Mouse (Mus musculus): Measurements from ENCODE around the gene Ccdc157. TPM values are rescaled to one million over a fixed set of nuclear protein-coding genes. Genes with fewer than 3 reads are reported as not detected.

Ccdc157 gene
- polyA plus RNA-seq, 1 experiment from 2014 or later = 0.52 TPM

DNA sequence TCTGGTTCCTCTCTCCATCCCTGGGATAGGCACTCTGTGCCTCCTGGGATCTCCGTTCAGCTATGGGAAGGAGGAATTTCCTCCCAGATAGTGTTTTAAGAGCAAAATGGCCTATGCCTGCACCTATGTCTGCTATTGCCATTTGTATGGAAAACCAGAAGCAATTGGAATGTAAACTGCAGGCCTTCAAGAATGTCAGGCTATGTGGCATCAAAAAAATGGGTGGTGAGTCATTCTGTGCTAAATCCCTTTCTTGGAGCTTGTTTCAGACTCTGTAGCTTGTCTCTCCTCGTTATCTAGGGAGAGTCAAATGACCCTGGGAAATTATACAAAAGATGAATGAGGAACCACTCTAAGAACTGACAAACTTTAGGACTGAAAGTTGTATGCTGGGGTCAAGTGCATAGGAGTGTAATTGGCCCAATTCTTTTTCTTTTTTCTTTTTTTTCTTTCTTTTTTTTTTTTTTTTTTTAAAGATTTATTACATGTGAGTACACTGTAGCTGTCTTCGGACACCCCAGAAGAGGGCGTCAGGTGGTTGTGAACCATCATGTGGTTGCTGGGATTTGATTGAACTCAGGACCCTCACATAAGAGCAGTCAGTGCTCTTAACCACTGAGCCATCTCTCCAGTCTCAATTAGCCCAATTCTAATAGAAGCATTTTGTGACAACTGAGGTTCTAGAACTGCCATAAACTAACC, 24.3 kb upstream of the Ccdc157 start:
- DNase-seq (no peak), ATAC-seq (no peak)
- Histone ChIP-seq H3K27ac (ENCODE audit: low read depth) (no peak overlapping the region), H3K4me2 (ENCODE audit: low read depth, low read length) (no peak overlapping the region), H3K9ac (replicated peaks) (no peak overlapping the region), H3K36me3 (replicated peaks; ENCODE audit: insufficient read depth, low read length) (peaks cover 33% of the 10 kb centered on the region), H3K4me1 (ENCODE audit: insufficient read depth) (peaks cover 24% of the 10 kb centered on the region), H3K4me3 (ENCODE audit: low read depth, low read length) (no peak overlapping the region), H3K9me3 (ENCODE audit: low read length) (no peaks in the 10 kb centered on the region), H3K27me3 (ENCODE audit: insufficient read depth, low read length) (no peaks in the 10 kb centered on the region)
- 65% methylated on average over 4 of the region's 4 CpGs for WGBS (ENCODE audit: insufficient replicate concordance)
- TF ChIP-seq EP300 (IDR thresholded peaks at IDR 0.05; ENCODE audit: low read depth) (no peak), CTCF (IDR thresholded peaks at IDR 0.05; ENCODE audit: low read depth) (0 out of 2 replicates have a peak, but pooled peaks have one; percentile 19)

DNA sequence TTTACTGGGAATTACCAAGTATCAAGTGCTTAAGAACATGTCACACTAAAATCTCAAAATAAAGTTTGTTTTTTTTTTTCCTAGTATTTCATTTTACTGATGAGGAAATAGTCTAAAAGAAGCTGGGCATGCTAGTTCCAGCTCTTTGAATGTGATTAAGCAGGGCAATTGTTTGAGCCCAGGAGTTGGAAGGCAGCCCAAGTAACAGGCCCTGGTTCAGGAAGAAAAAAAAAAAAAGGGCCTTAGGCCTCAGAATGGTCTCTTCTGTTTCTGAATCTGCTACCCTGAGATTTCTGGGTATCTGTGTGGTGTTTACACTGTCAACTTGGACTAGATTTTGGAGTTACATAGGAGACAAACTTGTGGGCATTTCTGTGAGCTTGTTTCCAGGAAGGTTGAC, 23.4 kb upstream of the Ccdc157 start:
- ATAC-seq (no peak), DNase-seq (no peak)
- H3K36me3 ChIP-seq (replicated peaks; ENCODE audit: insufficient read depth, low read length) = peaks cover 42% of the 10 kb centered on the region
- H3K4me1 ChIP-seq (ENCODE audit: insufficient read depth) = peaks cover 18% of the 10 kb centered on the region
- no peak overlapping the region for H3K27ac ChIP-seq (ENCODE audit: low read depth)
- H3K4me2 ChIP-seq (ENCODE audit: low read depth, low read length) = no peak overlapping the region
- no peaks in the 10 kb centered on the region for H3K9me3 ChIP-seq (ENCODE audit: low read length)
- no peak overlapping the region for H3K4me3 ChIP-seq (ENCODE audit: low read depth, low read length)
- no peak overlapping the region for H3K9ac ChIP-seq (replicated peaks)
- H3K27me3 ChIP-seq (ENCODE audit: insufficient read depth, low read length) = no peaks in the 10 kb centered on the region
- TF ChIP-seq CTCF (IDR thresholded peaks at IDR 0.05; ENCODE audit: low read depth) = no peak
- TF ChIP-seq EP300 (IDR thresholded peaks at IDR 0.05; ENCODE audit: low read depth) = no peak

DNA sequence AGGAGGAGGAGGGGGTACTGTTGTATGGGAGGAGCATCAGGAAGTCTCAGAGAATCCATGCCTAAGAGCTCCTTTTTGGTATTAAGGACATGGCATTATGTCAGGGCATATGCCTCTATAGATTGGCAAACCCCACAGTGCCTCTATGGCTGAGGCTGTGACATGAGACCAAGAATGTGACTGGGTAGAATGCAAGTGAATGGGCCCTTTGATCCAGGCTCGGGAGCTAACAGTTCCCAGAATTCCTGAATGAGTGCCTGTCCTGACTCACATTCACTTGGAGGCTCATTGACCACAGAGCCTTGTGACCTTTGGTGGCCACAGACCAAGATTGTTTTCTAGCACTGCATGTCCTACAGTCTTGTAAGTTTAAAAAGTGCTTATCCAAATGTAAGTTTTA, 22.0 kb upstream of the Ccdc157 start:
- H3K27ac ChIP-seq (ENCODE audit: low read depth) = no peak overlapping the region
- no peak overlapping the region for H3K4me2 ChIP-seq (ENCODE audit: low read depth, low read length)
- TF ChIP-seq CTCF (IDR thresholded peaks at IDR 0.05; ENCODE audit: low read depth) = no peak
- no peak for TF ChIP-seq EP300 (IDR thresholded peaks at IDR 0.05; ENCODE audit: low read depth)
- H3K36me3 ChIP-seq (replicated peaks; ENCODE audit: insufficient read depth, low read length) = peaks cover 56% of the 10 kb centered on the region
- DNase-seq = no peak
- no peak overlapping the region for H3K9ac ChIP-seq (replicated peaks)
- no peaks in the 10 kb centered on the region for H3K27me3 ChIP-seq (ENCODE audit: insufficient read depth, low read length)
- 50% methylated on average over 1 of the region's 1 CpGs for WGBS (ENCODE audit: insufficient replicate concordance)
- no peak for ATAC-seq
- H3K9me3 ChIP-seq (ENCODE audit: low read length) = no peaks in the 10 kb centered on the region
- no peak overlapping the region for H3K4me3 ChIP-seq (ENCODE audit: low read depth, low read length)
- H3K4me1 ChIP-seq (ENCODE audit: insufficient read depth) = peaks cover 3% of the 10 kb centered on the region

DNA sequence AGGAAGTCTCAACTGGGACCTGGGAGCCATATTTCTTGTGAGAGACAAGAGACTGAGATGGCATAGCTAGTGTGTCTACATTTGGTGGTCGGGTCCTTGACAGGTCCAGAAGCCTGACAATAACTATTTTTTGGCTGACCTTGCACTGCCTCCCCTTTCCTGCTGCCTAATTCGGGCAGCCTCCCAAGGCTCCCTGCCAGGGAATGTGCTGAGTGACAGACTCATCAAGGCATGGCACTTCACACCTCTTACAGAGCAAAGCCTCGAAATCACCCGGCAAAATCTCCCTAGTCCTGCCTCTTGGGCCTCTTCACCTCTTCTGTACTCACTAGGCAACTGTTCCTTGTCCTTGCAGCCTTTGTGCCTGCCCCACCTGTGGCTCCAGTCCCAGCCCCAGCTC, 17.6 kb upstream of the Ccdc157 start:
- no peak for ATAC-seq
- no peaks in the 10 kb centered on the region for H3K9me3 ChIP-seq (ENCODE audit: low read length)
- H3K4me2 ChIP-seq (ENCODE audit: low read depth, low read length) = no peak overlapping the region
- no peak overlapping the region for H3K9ac ChIP-seq (replicated peaks)
- H3K36me3 ChIP-seq (replicated peaks; ENCODE audit: insufficient read depth, low read length) = peaks cover 94% of the 10 kb centered on the region
- WGBS (ENCODE audit: insufficient replicate concordance) = 85% methylated on average over 4 of the region's 4 CpGs
- no peak overlapping the region for H3K27ac ChIP-seq (ENCODE audit: low read depth)
- no peaks in the 10 kb centered on the region for H3K4me1 ChIP-seq (ENCODE audit: insufficient read depth)
- H3K27me3 ChIP-seq (ENCODE audit: insufficient read depth, low read length) = no peaks in the 10 kb centered on the region
- DNase-seq = no peak
- TF ChIP-seq CTCF (IDR thresholded peaks at IDR 0.05; ENCODE audit: low read depth) (no peak), EP300 (IDR thresholded peaks at IDR 0.05; ENCODE audit: low read depth) (no peak)
- H3K4me3 ChIP-seq (ENCODE audit: low read depth, low read length) = no peak overlapping the region

DNA sequence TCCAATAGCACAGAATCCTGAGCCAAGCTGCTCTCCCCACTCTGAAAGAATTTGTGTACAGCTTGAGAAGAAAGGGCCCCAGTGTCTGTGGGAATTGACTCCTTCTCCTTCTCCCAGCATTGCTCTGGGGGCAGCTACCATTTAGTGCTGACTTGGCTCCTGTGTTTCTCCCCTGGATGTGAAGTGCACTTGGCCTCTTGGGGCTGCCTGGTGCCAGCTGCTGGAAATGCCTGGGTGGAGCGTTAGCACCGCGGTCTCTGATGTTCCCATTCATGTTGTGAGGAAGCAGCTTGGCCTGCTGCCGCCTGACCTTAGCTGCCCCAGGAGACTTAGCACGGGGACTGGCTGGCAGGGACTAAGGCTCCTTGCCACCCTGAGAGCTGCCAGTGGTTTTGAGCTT, 14.5 kb upstream of the Ccdc157 start:
- Histone ChIP-seq H3K36me3 (replicated peaks; ENCODE audit: insufficient read depth, low read length) (peaks cover 98% of the 10 kb centered on the region), H3K9me3 (ENCODE audit: low read length) (no peaks in the 10 kb centered on the region), H3K27me3 (ENCODE audit: insufficient read depth, low read length) (no peaks in the 10 kb centered on the region), H3K4me2 (ENCODE audit: low read depth, low read length) (no peak overlapping the region), H3K9ac (replicated peaks) (no peak overlapping the region), H3K4me3 (ENCODE audit: low read depth, low read length) (no peak overlapping the region), H3K27ac (ENCODE audit: low read depth) (no peak overlapping the region), H3K4me1 (ENCODE audit: insufficient read depth) (no peaks in the 10 kb centered on the region)
- DNase-seq = no peak
- WGBS (ENCODE audit: insufficient replicate concordance) = 89% methylated on average over 5 of the region's 5 CpGs
- no peak for ATAC-seq
- TF ChIP-seq EP300 (IDR thresholded peaks at IDR 0.05; ENCODE audit: low read depth) (no peak), CTCF (IDR thresholded peaks at IDR 0.05; ENCODE audit: low read depth) (no peak)

DNA sequence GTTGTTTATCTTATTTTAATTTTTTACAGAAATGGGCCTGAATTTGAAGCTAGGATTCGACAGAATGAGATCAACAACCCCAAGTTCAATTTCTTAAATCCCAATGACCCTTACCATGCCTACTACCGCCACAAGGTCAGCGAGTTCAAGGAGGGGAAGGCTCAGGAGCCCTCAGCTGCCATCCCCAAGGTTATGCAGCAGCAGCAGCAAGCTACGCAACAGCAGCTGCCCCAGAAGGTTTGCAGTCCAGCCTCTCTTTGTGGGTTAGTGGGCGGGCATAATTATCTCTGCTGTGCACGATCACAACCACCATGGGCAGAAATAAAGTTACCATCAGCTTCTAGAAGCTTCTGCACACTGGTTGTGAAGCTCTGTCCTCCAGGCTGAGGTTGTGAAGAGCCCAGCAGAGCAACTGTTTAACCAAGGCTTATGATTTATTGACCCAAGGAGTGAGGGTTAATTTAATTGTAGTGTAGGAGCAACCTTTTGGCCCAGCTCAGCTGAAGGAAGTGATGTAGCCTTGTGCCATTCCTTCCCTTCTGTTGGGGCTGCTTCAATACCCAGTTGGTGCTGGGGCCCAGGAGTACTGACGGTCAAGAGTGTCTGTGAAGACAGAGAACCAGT, 6.5 kb upstream of the Ccdc157 start:
- Histone ChIP-seq H3K27me3 (ENCODE audit: insufficient read depth, low read length) (no peaks in the 10 kb centered on the region), H3K4me1 (ENCODE audit: insufficient read depth) (peaks cover 6% of the 10 kb centered on the region), H3K27ac (ENCODE audit: low read depth) (no peak overlapping the region), H3K4me2 (ENCODE audit: low read depth, low read length) (no peak overlapping the region), H3K4me3 (ENCODE audit: low read depth, low read length) (no peak overlapping the region), H3K9me3 (ENCODE audit: low read length) (no peaks in the 10 kb centered on the region), H3K36me3 (replicated peaks; ENCODE audit: insufficient read depth, low read length) (peaks cover 96% of the 10 kb centered on the region), H3K9ac (replicated peaks) (no peak overlapping the region)
- ATAC-seq (no peak), DNase-seq (no peak)
- TF ChIP-seq CTCF (IDR thresholded peaks at IDR 0.05; ENCODE audit: low read depth) (no peak), EP300 (IDR thresholded peaks at IDR 0.05; ENCODE audit: low read depth) (no peak)
- 84% methylated on average over 7 of the region's 7 CpGs for WGBS (ENCODE audit: insufficient replicate concordance)
